Mouse (Mus musculus): Measurements from ENCODE around the gene Cadm1. TPM values are rescaled to one million over a fixed set of nuclear protein-coding genes. Genes with fewer than 3 reads are reported as not detected.

Cadm1 gene
- polyA plus RNA-seq, 1 experiment from 2014 or later, result 13.6 TPM

- no peak for TF ChIP-seq CTCF (IDR thresholded peaks at IDR 0.05; ENCODE audit: low read depth)
- TF ChIP-seq EP300 (IDR thresholded peaks at IDR 0.05; ENCODE audit: low read depth), result no peak
- Histone ChIP-seq H3K4me3 (ENCODE audit: low read depth, low read length) (no peak overlapping the region), H3K9ac (replicated peaks) (no peak overlapping the region), H3K9me3 (ENCODE audit: low read length) (no peaks in the 10 kb centered on the region), H3K27me3 (ENCODE audit: insufficient read depth, low read length) (no peaks in the 10 kb centered on the region), H3K36me3 (replicated peaks; ENCODE audit: insufficient read depth, low read length) (no peaks in the 10 kb centered on the region), H3K4me1 (ENCODE audit: insufficient read depth) (no peaks in the 10 kb centered on the region), H3K4me2 (ENCODE audit: low read depth, low read length) (no peak overlapping the region), H3K27ac (ENCODE audit: low read depth) (no peak overlapping the region)
- no peak for DNase-seq
- ATAC-seq, result no peak
- 79% methylated on average over 12 of the region's 12 CpGs for WGBS (ENCODE audit: insufficient replicate concordance)
Measured at GRCm38 (mm10) chr9:47755119-47755518, 225.1 kb downstream of the Cadm1 start.

- ATAC-seq (no peak), DNase-seq (no peak)
- Histone ChIP-seq H3K4me2 (ENCODE audit: low read depth, low read length) (no peak overlapping the region), H3K9ac (replicated peaks) (no peak overlapping the region), H3K9me3 (ENCODE audit: low read length) (no peaks in the 10 kb centered on the region), H3K4me3 (ENCODE audit: low read depth, low read length) (no peak overlapping the region), H3K27ac (ENCODE audit: low read depth) (no peak overlapping the region), H3K4me1 (ENCODE audit: insufficient read depth) (no peaks in the 10 kb centered on the region), H3K36me3 (replicated peaks; ENCODE audit: insufficient read depth, low read length) (no peaks in the 10 kb centered on the region), H3K27me3 (ENCODE audit: insufficient read depth, low read length) (no peaks in the 10 kb centered on the region)
- WGBS (ENCODE audit: insufficient replicate concordance), result 75% methylated on average over 2 of the region's 2 CpGs
- TF ChIP-seq CTCF (IDR thresholded peaks at IDR 0.05; ENCODE audit: low read depth), result no peak
- TF ChIP-seq EP300 (IDR thresholded peaks at IDR 0.05; ENCODE audit: low read depth), result no peak
Measured at GRCm38 (mm10) chr9:47757798-47758197, 227.8 kb downstream of the Cadm1 start.

- H3K4me3 ChIP-seq (ENCODE audit: low read depth, low read length), result no peak overlapping the region
- H3K9ac ChIP-seq (replicated peaks), result no peak overlapping the region
- no peak overlapping the region for H3K27ac ChIP-seq (ENCODE audit: low read depth)
- ATAC-seq (no peak), DNase-seq (no peak)
- H3K27me3 ChIP-seq (ENCODE audit: insufficient read depth, low read length), result no peaks in the 10 kb centered on the region
- no peaks in the 10 kb centered on the region for H3K4me1 ChIP-seq (ENCODE audit: insufficient read depth)
- WGBS (ENCODE audit: insufficient replicate concordance), result 53% methylated on average over 3 of the region's 3 CpGs
- H3K4me2 ChIP-seq (ENCODE audit: low read depth, low read length), result no peak overlapping the region
- no peaks in the 10 kb centered on the region for H3K9me3 ChIP-seq (ENCODE audit: low read length)
- no peak for TF ChIP-seq CTCF (IDR thresholded peaks at IDR 0.05; ENCODE audit: low read depth)
- no peak for TF ChIP-seq EP300 (IDR thresholded peaks at IDR 0.05; ENCODE audit: low read depth)
- H3K36me3 ChIP-seq (replicated peaks; ENCODE audit: insufficient read depth, low read length), result no peaks in the 10 kb centered on the region
Measured at GRCm38 (mm10) chr9:47758320-47758719, 228.3 kb downstream of the Cadm1 start.

- Histone ChIP-seq H3K27me3 (ENCODE audit: insufficient read depth, low read length) (no peaks in the 10 kb centered on the region), H3K9me3 (ENCODE audit: low read length) (no peaks in the 10 kb centered on the region), H3K4me3 (ENCODE audit: low read depth, low read length) (no peak overlapping the region), H3K4me1 (ENCODE audit: insufficient read depth) (no peaks in the 10 kb centered on the region), H3K9ac (replicated peaks) (no peak overlapping the region), H3K27ac (ENCODE audit: low read depth) (no peak overlapping the region), H3K36me3 (replicated peaks; ENCODE audit: insufficient read depth, low read length) (no peaks in the 10 kb centered on the region), H3K4me2 (ENCODE audit: low read depth, low read length) (no peak overlapping the region)
- ATAC-seq (no peak), DNase-seq (no peak)
- no peak for TF ChIP-seq CTCF (IDR thresholded peaks at IDR 0.05; ENCODE audit: low read depth)
- TF ChIP-seq EP300 (IDR thresholded peaks at IDR 0.05; ENCODE audit: low read depth), result no peak
- 62% methylated on average over 7 of the region's 7 CpGs for WGBS (ENCODE audit: insufficient replicate concordance)
Measured at GRCm38 (mm10) chr9:47759807-47760206, 229.8 kb downstream of the Cadm1 start.

GRCm38 (mm10) chr9:47761601-47762000 is 231.6 kb downstream of the Cadm1 start:
- Histone ChIP-seq H3K27ac (ENCODE audit: low read depth) (no peak overlapping the region), H3K4me1 (ENCODE audit: insufficient read depth) (no peaks in the 10 kb centered on the region), H3K27me3 (ENCODE audit: insufficient read depth, low read length) (no peaks in the 10 kb centered on the region), H3K9me3 (ENCODE audit: low read length) (no peaks in the 10 kb centered on the region), H3K36me3 (replicated peaks; ENCODE audit: insufficient read depth, low read length) (no peaks in the 10 kb centered on the region), H3K9ac (replicated peaks) (no peak overlapping the region), H3K4me3 (ENCODE audit: low read depth, low read length) (no peak overlapping the region), H3K4me2 (ENCODE audit: low read depth, low read length) (no peak overlapping the region)
- WGBS (ENCODE audit: insufficient replicate concordance), result 82% methylated on average over 5 of the region's 5 CpGs
- no peak for ATAC-seq
- no peak for DNase-seq
- TF ChIP-seq CTCF (IDR thresholded peaks at IDR 0.05; ENCODE audit: low read depth) (no peak), EP300 (IDR thresholded peaks at IDR 0.05; ENCODE audit: low read depth) (no peak)

GRCm38 (mm10) chr9:47762913-47763312 is 232.9 kb downstream of the Cadm1 start:
- Histone ChIP-seq H3K27ac (ENCODE audit: low read depth) (no peak overlapping the region), H3K36me3 (replicated peaks; ENCODE audit: insufficient read depth, low read length) (no peaks in the 10 kb centered on the region), H3K9me3 (ENCODE audit: low read length) (no peaks in the 10 kb centered on the region), H3K4me1 (ENCODE audit: insufficient read depth) (no peaks in the 10 kb centered on the region), H3K4me3 (ENCODE audit: low read depth, low read length) (no peak overlapping the region), H3K27me3 (ENCODE audit: insufficient read depth, low read length) (no peaks in the 10 kb centered on the region), H3K9ac (replicated peaks) (no peak overlapping the region), H3K4me2 (ENCODE audit: low read depth, low read length) (no peak overlapping the region)
- ATAC-seq (no peak), DNase-seq (no peak)
- 80% methylated on average over 5 of the region's 5 CpGs for WGBS (ENCODE audit: insufficient replicate concordance)
- TF ChIP-seq EP300 (IDR thresholded peaks at IDR 0.05; ENCODE audit: low read depth), result no peak
- no peak for TF ChIP-seq CTCF (IDR thresholded peaks at IDR 0.05; ENCODE audit: low read depth)

- Histone ChIP-seq H3K4me3 (ENCODE audit: low read depth, low read length) (no peak overlapping the region), H3K36me3 (replicated peaks; ENCODE audit: insufficient read depth, low read length) (no peaks in the 10 kb centered on the region), H3K9me3 (ENCODE audit: low read length) (no peaks in the 10 kb centered on the region), H3K4me2 (ENCODE audit: low read depth, low read length) (no peak overlapping the region), H3K9ac (replicated peaks) (no peak overlapping the region), H3K27me3 (ENCODE audit: insufficient read depth, low read length) (no peaks in the 10 kb centered on the region), H3K4me1 (ENCODE audit: insufficient read depth) (no peaks in the 10 kb centered on the region), H3K27ac (ENCODE audit: low read depth) (no peak overlapping the region)
- DNase-seq (no peak), ATAC-seq (no peak)
- TF ChIP-seq CTCF (IDR thresholded peaks at IDR 0.05; ENCODE audit: low read depth), result no peak
- TF ChIP-seq EP300 (IDR thresholded peaks at IDR 0.05; ENCODE audit: low read depth), result no peak
- 69% methylated on average over 5 of the region's 5 CpGs for WGBS (ENCODE audit: insufficient replicate concordance)
Measured at GRCm38 (mm10) chr9:47764920-47765319, 234.9 kb downstream of the Cadm1 start.

Measured in liver, postnatal 0 days (tissue).